Mouse (Mus musculus): ENCODE results near the gene Gabarap. TPM values are rescaled to one million over a fixed set of nuclear protein-coding genes. Genes with fewer than 3 reads are reported as not detected.

The Gabarap gene
- total and polyA plus RNA-seq, 3 experiments: 132 to 241 TPM; not detected in 1

- Histone ChIP-seq H3K27me3 (ENCODE audit: control insufficient read depth in 1 of 2, insufficient read depth in 2 of 2, low read length in 2 of 2) (no peaks in the 10 kb centered on the region), H3K4me3 (ENCODE audit: control insufficient read depth in 1 of 2, insufficient read depth in 1 of 2, low read depth in 2 of 2, low read length in 2 of 2) (no peak overlapping the region), H3K36me3 (ENCODE audit: control insufficient read depth in 1 of 2, insufficient read depth in 2 of 2, low read length in 2 of 2) (peaks cover 2 to 14% of the 10 kb centered on the region in 2 experiments; a peak in 3 of 4 replicates), H3K79me2 (ENCODE audit: control insufficient read depth, insufficient read depth, low read length, poor library complexity) (peaks cover 15% of the 10 kb centered on the region), H3K9me3 (replicated peaks; ENCODE audit: insufficient read depth, low read length) (no peaks in the 10 kb centered on the region), H3K9ac (ENCODE audit: control insufficient read depth, low read depth, low read length, poor library complexity, severe bottlenecking) (no peak overlapping the region), H3K27ac (ENCODE audit: control insufficient read depth, low read depth, low read length) (no peak overlapping the region), H3K4me1 (ENCODE audit: control insufficient read depth in 1 of 2, insufficient read depth in 2 of 2, low read length in 2 of 2) (peaks cover 0 to 14% of the 10 kb centered on the region in 2 experiments; a peak in 2 of 4 replicates)
- no peak for DNase-seq (ENCODE audit: low read depth, low spot score)
- TF ChIP-seq NRF1 (IDR thresholded peaks at IDR 0.05; ENCODE audit: insufficient read depth, low read depth, low read length, poor library complexity, severe bottlenecking): no peak
- no peak for TF ChIP-seq MYB (IDR thresholded peaks at IDR 0.05; ENCODE audit: low read depth, low read length)
- no peak for TF ChIP-seq ELF1 (IDR thresholded peaks at IDR 0.05; ENCODE audit: low read depth, low read length)
- no peak for TF ChIP-seq POLR2AphosphoS2 (IDR thresholded peaks at IDR 0.05; ENCODE audit: low read length)
- TF ChIP-seq TBP (IDR thresholded peaks at IDR 0.05; ENCODE audit: low read depth, low read length): no peak
- TF ChIP-seq ETS1 (IDR thresholded peaks at IDR 0.05; ENCODE audit: low read depth, low read length): no peak
- TF ChIP-seq USF2 (IDR thresholded peaks at IDR 0.05; ENCODE audit: borderline replicate concordance in 1 of 2, insufficient read depth in 1 of 2, low read depth in 1 of 2, low read length in 2 of 2): no peak
- TF ChIP-seq POLR2AphosphoS5 (IDR thresholded peaks at IDR 0.05; ENCODE audit: borderline replicate concordance, low read depth, low read length): no peak
- no peak for TF ChIP-seq UBTF (IDR thresholded peaks at IDR 0.05; ENCODE audit: borderline replicate concordance, insufficient read depth, low read depth, low read length)
- no peak for TF ChIP-seq GATA1 (IDR thresholded peaks at IDR 0.05; ENCODE audit: low read depth, low read length)
- no peak for TF ChIP-seq EP300 (IDR thresholded peaks at IDR 0.05; ENCODE audit: low read depth in 1 of 2, low read length in 2 of 2)
- TF ChIP-seq ZKSCAN1 (IDR thresholded peaks at IDR 0.05; ENCODE audit: low read depth, low read length): no peak
- no peak for TF ChIP-seq CHD2 (IDR thresholded peaks at IDR 0.05; ENCODE audit: low read length)
- no peak for TF ChIP-seq RCOR1 (IDR thresholded peaks at IDR 0.05; ENCODE audit: low read depth, low read length)
- TF ChIP-seq TAL1 (IDR thresholded peaks at IDR 0.05; ENCODE audit: low read length): no peak
- TF ChIP-seq GABPA (IDR thresholded peaks at IDR 0.05; ENCODE audit: low read depth, low read length): no peak
Observed at GRCm38 (mm10) chr11:69989949-69990348, 994 bp upstream of the Gabarap start.

GRCm38 (mm10) chr11:69991711-69992110, 768 bp downstream of the Gabarap start:
- H3K4me1 ChIP-seq (ENCODE audit: control insufficient read depth in 1 of 2, insufficient read depth in 2 of 2, low read length in 2 of 2): peaks cover 0 to 14% of the 10 kb centered on the region in 2 experiments; a peak in 2 of 4 replicates
- peak overlapping the region; percentile 82 for H3K27ac ChIP-seq (ENCODE audit: control insufficient read depth, low read depth, low read length)
- H3K27me3 ChIP-seq (ENCODE audit: control insufficient read depth in 1 of 2, insufficient read depth in 2 of 2, low read length in 2 of 2): no peaks in the 10 kb centered on the region
- TF ChIP-seq ELF1 (IDR thresholded peaks at IDR 0.05; ENCODE audit: low read depth, low read length): 0 out of 2 replicates have a peak, but pooled peaks have one; percentile 40
- TF ChIP-seq USF1 (IDR thresholded peaks at IDR 0.05; ENCODE audit: low read depth, low read length): no peak
- peak; percentile 55; the same call in 1 of the 2 replicates for TF ChIP-seq ZKSCAN1 (IDR thresholded peaks at IDR 0.05; ENCODE audit: low read depth, low read length)
- TF ChIP-seq MXI1 (IDR thresholded peaks at IDR 0.05; ENCODE audit: low read depth, low read length): peak; percentile 48; the same call in 1 of the 2 replicates
- TF ChIP-seq MYC (IDR thresholded peaks at IDR 0.05; ENCODE audit: low read depth, low read length): no peak
- TF ChIP-seq KAT2A (conservative IDR thresholded peaks at IDR 0.05; ENCODE audit: low read depth, low read length): 0 out of 2 replicates have a peak, but pooled peaks have one; percentile 36
- TF ChIP-seq TBP (IDR thresholded peaks at IDR 0.05; ENCODE audit: low read depth, low read length): 0 out of 2 replicates have a peak, but pooled peaks have one; percentile 3
- TF ChIP-seq TCF12 (IDR thresholded peaks at IDR 0.05; ENCODE audit: low read depth, low read length): peak; percentile 46
- peak overlapping the region; percentile 86 for H3K9ac ChIP-seq (ENCODE audit: control insufficient read depth, low read depth, low read length, poor library complexity, severe bottlenecking)
- H3K36me3 ChIP-seq (ENCODE audit: control insufficient read depth in 1 of 2, insufficient read depth in 2 of 2, low read length in 2 of 2): peaks cover 0 to 16% of the 10 kb centered on the region in 2 experiments; a peak in 2 of 4 replicates
- peaks cover 25% of the 10 kb centered on the region for H3K79me2 ChIP-seq (ENCODE audit: control insufficient read depth, insufficient read depth, low read length, poor library complexity)
- DNase-seq (ENCODE audit: low read depth, low spot score): no peak
- H3K4me3 ChIP-seq (ENCODE audit: control insufficient read depth in 1 of 2, insufficient read depth in 1 of 2, low read depth in 2 of 2, low read length in 2 of 2): peak overlapping the region; percentile 48 to 83
- H3K9me3 ChIP-seq (replicated peaks; ENCODE audit: insufficient read depth, low read length): no peaks in the 10 kb centered on the region
